Mouse (Mus musculus) kidney, postnatal 10 days (tissue): ENCODE measurements around the gene Chek1.

Experiments used
- DNase-seq: peaks from one replicate; pipeline ENCODE4 v3.0.0; 2021; ENCODE audit warnings: mixed read lengths

Chek1 gene

GRCm38 (mm10) chr9:36727034-36727755 is at the start of gene Chek1:
TSS of gene Chek1 (minus strand) at chr9:36727065.
- no peak for DNase-seq

GRCm38 (mm10) chr9:36769048-36769413 is 42.2 kb upstream of the Chek1 start:
- DNase-seq: no peak

- peak; percentile 62 for DNase-seq
Measured at GRCm38 (mm10) chr9:36768156-36769047, 41.5 kb upstream of the Chek1 start.

GRCm38 (mm10) chr9:36767203-36768143 is 40.6 kb upstream of the Chek1 start, which contains the start of gene Stt3a:
TSS of gene Stt3a (minus strand) at chr9:36767679.
- DNase-seq: peak; percentile 100

- DNase-seq: no peak
Measured at GRCm38 (mm10) chr9:36764378-36764777, 37.5 kb upstream of the Chek1 start.

- peak; percentile 94 for DNase-seq
Measured at GRCm38 (mm10) chr9:36726131-36727033, 483 bp downstream of the Chek1 start.

- no peak for DNase-seq
Measured at GRCm38 (mm10) chr9:36716624-36717023, 10.2 kb downstream of the Chek1 start.

GRCm38 (mm10) chr9:36707304-36707703 is 19.6 kb downstream of the Chek1 start:
- no peak for DNase-seq

GRCm38 (mm10) chr9:36705923-36706322 is 20.9 kb downstream of the Chek1 start:
- DNase-seq: no peak

GRCm38 (mm10) chr9:36694276-36694675 is 32.6 kb downstream of the Chek1 start:
- no peak for DNase-seq

- no peak for DNase-seq
Measured at GRCm38 (mm10) chr9:36692920-36693319, 33.9 kb downstream of the Chek1 start, which contains the start of gene Acrv1. TSS of gene Acrv1 (plus strand) at chr9:36693220.

GRCm38 (mm10) chr9:36687329-36687728 is 39.5 kb downstream of the Chek1 start:
- DNase-seq: peak; percentile 11

GRCm38 (mm10) chr9:36681424-36681823 is 45.4 kb downstream of the Chek1 start:
- no peak for DNase-seq
